Mouse (Mus musculus) stomach, postnatal 0 days (tissue): ENCODE measurements around the gene Flt4. TPM values are rescaled to one million over a fixed set of nuclear protein-coding genes. Genes with fewer than 3 reads are reported as not detected.

Experiments used
- ATAC-seq: fragments of 200-750 bp; cut with Nextera tagmentation; 2 replicates; pipeline ENCODE4 v1.8.0; 2017; ENCODE audit not compliant: low FRiP score, low TSS enrichment
- DNase-seq: peaks from one replicate; pipeline ENCODE4 v3.0.0-alpha.2; 2016; ENCODE audit warnings: low spot score
- H3K27ac ChIP-seq: fragments of 300-500 bp; sonication (generic); replicated peaks from 2 replicates; pipeline ENCODE4 v1.5.1; 2014; ENCODE audit warnings: mild to moderate bottlenecking, control low read depth
- H3K27me3 ChIP-seq: fragments of 300-500 bp; sonication (generic); 2 replicates; pipeline ENCODE4 v1.6.1; 2014; ENCODE audit warnings: low read length; ENCODE audit not compliant: control insufficient read depth, insufficient read depth
- H3K36me3 ChIP-seq: fragments of 300-500 bp; sonication (generic); 2 replicates; pipeline ENCODE4 v1.6.1; 2014; ENCODE audit warnings: low read length, mixed read lengths; ENCODE audit not compliant: control insufficient read depth, insufficient read depth
- H3K4me1 ChIP-seq: fragments of 300-500 bp; sonication (generic); replicated peaks from 2 replicates; pipeline ENCODE4 v1.6.1; 2014; ENCODE audit warnings: antibody characterized with exemption; ENCODE audit not compliant: control insufficient read depth, insufficient read depth
- H3K4me2 ChIP-seq: fragments of 300-500 bp; sonication (generic); replicated peaks from 2 replicates; pipeline ENCODE4 v1.6.1; 2014; ENCODE audit warnings: low read depth, mild to moderate bottlenecking, control low read depth, moderate library complexity
- H3K4me3 ChIP-seq: fragments of 300-500 bp; sonication (generic); 2 replicates; pipeline ENCODE4 v1.5.1; 2014; ENCODE audit warnings: low read depth, low read length, control low read depth
- H3K9ac ChIP-seq: fragments of 300-500 bp; sonication (generic); 2 replicates; pipeline ENCODE4 v1.6.1; 2014; ENCODE audit warnings: mild to moderate bottlenecking, low read length, control low read depth, mixed read lengths
- H3K9me3 ChIP-seq: fragments of 300-500 bp; sonication (generic); 2 replicates; pipeline ENCODE4 v1.6.1; 2016; ENCODE audit warnings: low read length; ENCODE audit not compliant: control insufficient read depth
- CTCF ChIP-seq: IDR thresholded peaks from 2 replicates; pipeline ENCODE4 v1.5.1; 2016; ENCODE audit warnings: antibody characterized with exemption, low read depth, mild to moderate bottlenecking, moderate library complexity
- EP300 ChIP-seq: optimal IDR thresholded peaks from 2 replicates; pipeline ENCODE3; 2016; ENCODE audit warnings: antibody characterized with exemption
- WGBS: fragments of 180-500 bp; shearing (Covaris S2); extraction: QIAGEN DNeasy Blood & Tissue Kit; methylation state at CpG from one replicate; pipeline ENCODE4 v1.1.7; 2014; 5-methylcytosine and 5-hydroxymethylcytosine counted together
- polyA plus RNA-seq: library from polyadenylated mRNA; unstranded; fragments of >200 nt; fragmentation: Nextera tagmentation; extraction: Ambion mirVana; gene quantifications from 2 replicates; pipeline ENCODE4 v1.2.1, GENCODE M21; 2015

Flt4 gene
- polyA plus RNA-seq, 1 experiment from 2014 or later, result 1.5 TPM

DNA sequence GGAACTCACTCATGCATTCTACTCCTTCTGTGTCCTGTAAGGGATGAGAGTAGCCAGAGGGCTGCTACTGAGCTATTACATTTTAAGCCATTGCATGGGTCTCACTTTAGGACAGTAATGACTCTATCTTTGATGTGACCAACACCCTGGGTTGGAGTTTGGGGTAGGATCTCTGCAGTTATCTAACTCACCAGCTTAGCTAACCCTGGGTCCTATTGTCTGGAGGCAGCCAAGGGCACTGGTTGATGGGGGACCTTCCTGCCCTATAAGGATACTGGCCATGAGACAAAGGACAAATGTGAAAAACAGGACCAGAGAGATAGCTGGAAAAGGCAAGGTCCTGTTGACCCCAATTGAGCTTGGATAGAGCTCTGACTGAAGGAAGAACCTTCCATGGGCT, 46.4 kb downstream of the Flt4 start:
- Histone ChIP-seq H3K36me3 (no peaks in the 10 kb centered on the region), H3K9me3 (0 out of 2 replicates have a peak, but pooled peaks cover 2% of the 10 kb centered on the region), H3K27ac (no peak overlapping the region), H3K27me3 (no peaks in the 10 kb centered on the region), H3K4me3 (no peak overlapping the region), H3K4me2 (no peak overlapping the region), H3K9ac (no peak overlapping the region), H3K4me1 (no peaks in the 10 kb centered on the region)
- TF ChIP-seq CTCF (no peak), EP300 (no peak)
- DNase-seq (no peak), ATAC-seq (no peak)

DNA sequence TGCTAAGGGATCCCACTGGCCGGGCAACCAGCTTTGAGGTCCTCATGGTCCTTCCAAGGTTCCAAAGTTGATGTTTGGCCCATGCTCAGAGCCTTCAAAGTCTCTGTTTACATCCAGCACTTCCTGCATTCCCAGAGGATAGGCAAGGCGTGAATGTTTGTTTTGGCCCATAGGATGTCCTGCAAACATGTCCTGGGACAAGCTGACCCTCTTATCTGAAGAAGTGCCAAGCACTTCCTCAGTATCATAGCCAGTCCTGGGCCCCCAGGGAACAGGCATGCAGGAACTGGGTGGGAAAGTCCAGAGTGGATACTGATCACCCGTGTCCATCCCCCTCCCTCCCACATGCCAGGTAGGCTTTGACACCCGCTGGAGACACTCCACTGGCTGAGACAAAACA, 49.0 kb downstream of the Flt4 start:
- Histone ChIP-seq H3K36me3 (no peaks in the 10 kb centered on the region), H3K27me3 (no peaks in the 10 kb centered on the region), H3K4me2 (no peak overlapping the region), H3K4me3 (no peak overlapping the region), H3K9ac (no peak overlapping the region), H3K4me1 (no peaks in the 10 kb centered on the region), H3K9me3 (0 out of 2 replicates have a peak, but pooled peaks cover 2% of the 10 kb centered on the region), H3K27ac (no peak overlapping the region)
- 62% methylated on average over 4 of the region's 4 CpGs for WGBS
- no peak for ATAC-seq
- DNase-seq, result no peak
- TF ChIP-seq EP300, result no peak

DNA sequence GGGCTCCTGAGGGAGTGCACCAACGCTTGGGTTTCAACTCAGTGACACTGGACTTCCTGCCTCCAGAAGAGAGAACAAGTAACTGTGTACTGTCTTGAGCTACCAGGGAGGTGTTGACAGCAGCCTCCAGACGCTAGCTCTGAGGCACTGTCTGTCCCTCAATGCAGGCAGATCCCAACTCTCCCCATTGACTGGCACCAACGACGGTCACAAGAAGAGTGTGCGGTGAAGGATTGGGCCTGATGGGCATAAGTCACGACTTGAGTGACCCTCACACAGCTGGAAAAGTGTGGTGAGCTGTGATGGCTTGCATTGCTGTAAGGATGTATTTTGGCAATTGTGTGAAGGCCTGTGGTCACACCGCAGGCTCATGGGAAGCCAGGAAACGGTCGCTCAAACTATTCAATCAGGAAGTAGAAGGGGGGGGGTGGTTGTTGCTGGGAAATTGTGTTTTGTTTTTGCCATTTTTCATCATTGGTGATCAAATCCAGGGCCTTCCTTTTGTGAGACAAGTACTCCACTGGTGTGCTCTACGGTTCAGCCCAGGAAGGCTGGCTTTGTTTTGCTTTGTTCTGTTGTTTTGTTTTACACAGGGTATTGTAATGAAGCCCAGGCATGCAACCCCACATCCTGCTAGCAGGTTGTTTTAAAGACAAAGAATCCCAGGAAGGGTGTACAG, 49.9 kb downstream of the Flt4 start:
- Histone ChIP-seq H3K36me3 (no peaks in the 10 kb centered on the region), H3K9me3 (0 out of 2 replicates have a peak, but pooled peaks cover 2% of the 10 kb centered on the region), H3K4me3 (no peak overlapping the region), H3K4me2 (no peak overlapping the region), H3K4me1 (no peaks in the 10 kb centered on the region), H3K27me3 (no peaks in the 10 kb centered on the region), H3K9ac (no peak overlapping the region), H3K27ac (no peak overlapping the region)
- DNase-seq, result no peak
- ATAC-seq, result no peak
- WGBS, result 70% methylated on average over 10 of the region's 10 CpGs
- no peak for TF ChIP-seq EP300
- no peak for TF ChIP-seq CTCF

DNA sequence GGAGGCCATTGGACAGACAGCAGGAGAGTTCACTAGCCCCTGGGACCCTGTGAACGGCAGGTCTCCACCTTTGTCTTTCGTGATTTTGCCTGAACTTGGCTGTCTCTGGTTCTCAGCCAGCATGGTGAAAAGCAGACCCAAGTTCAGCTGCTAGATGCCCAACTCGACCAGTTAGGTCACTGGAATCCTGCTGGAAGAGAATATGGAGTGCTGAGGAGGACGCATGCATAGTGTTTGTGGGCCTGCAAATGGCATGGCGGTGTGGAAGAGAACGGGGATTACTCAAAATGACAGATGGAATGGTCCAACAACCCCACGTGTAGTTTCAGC, 50.4 kb downstream of the Flt4 start:
- H3K4me1 ChIP-seq, result no peaks in the 10 kb centered on the region
- no peak overlapping the region for H3K4me2 ChIP-seq
- no peak for ATAC-seq
- DNase-seq, result no peak
- H3K9me3 ChIP-seq, result 0 out of 2 replicates have a peak, but pooled peaks cover under 1% of the 10 kb centered on the region
- H3K4me3 ChIP-seq, result no peak overlapping the region
- no peak overlapping the region for H3K9ac ChIP-seq
- no peak overlapping the region for H3K27ac ChIP-seq
- no peaks in the 10 kb centered on the region for H3K36me3 ChIP-seq
- 70% methylated on average over 7 of the region's 7 CpGs for whole genome bisulfite sequencing
- H3K27me3 ChIP-seq, result no peaks in the 10 kb centered on the region
- TF ChIP-seq CTCF (no peak), EP300 (no peak)

DNA sequence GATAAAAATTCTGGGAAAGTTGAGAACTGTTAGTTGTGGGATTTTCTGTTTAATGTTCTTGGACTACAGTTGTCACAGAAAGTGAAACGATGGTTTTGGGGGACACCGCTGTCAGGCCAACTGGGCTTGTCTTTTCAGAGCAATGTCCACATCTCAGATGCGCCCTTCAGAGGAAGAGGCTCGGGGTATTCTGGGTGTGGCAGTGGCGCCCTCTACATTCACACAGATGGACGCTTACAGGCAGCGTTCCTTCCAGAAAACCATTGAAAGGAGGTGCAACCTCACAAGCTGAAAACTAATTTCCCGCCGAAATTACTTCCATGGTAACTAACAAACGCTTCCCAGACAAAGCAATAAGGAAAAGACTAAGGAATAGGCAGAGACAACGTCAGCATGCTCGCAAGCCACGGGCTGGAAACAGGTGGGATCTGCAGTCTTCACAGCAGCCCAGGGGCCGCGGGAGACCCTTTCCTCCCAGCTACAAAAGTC, 53.3 kb downstream of the Flt4 start:
- TF ChIP-seq CTCF, result peak; percentile 24; the same call in 1 of the 2 replicates
- no peak for TF ChIP-seq EP300
- ATAC-seq (no peak), DNase-seq (no peak)
- Histone ChIP-seq H3K4me1 (no peaks in the 10 kb centered on the region), H3K27ac (no peak overlapping the region), H3K4me3 (no peak overlapping the region), H3K4me2 (no peak overlapping the region), H3K36me3 (no peaks in the 10 kb centered on the region), H3K27me3 (no peaks in the 10 kb centered on the region), H3K9ac (no peak overlapping the region), H3K9me3 (no peaks in the 10 kb centered on the region)
- WGBS, result 57% methylated on average over 15 of the region's 15 CpGs

DNA sequence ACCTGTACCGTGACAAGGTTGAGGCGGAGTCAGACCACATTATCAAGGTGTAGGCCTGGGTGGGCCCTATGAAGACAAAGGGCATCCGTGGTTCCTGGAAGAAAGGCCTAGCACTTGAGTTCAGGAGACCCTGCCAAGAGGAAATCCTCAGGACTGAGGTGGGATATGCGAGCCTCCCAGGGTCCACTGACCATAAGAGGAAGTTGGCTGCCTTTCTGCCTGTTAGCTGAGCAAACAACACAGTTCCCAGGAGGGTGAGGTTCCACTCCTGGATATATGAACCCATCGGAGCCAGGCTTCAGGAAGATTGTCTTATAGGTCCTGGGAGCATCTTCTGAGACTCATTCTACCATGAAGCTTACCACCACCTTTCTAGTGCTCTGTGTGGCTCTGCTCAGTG, 54.2 kb downstream of the Flt4 start, which contains the start of gene Scgb3a1:
Gene Scgb3a1 (plus strand): TSS at position 301 of the 400 bp plus-strand sequence.
- Histone ChIP-seq H3K4me3 (no peak within 1 kb of the TSS), H3K36me3 (no peaks in the 10 kb centered on the region), H3K9me3 (no peaks in the 10 kb centered on the region), H3K4me1 (no peaks in the 10 kb centered on the region), H3K9ac (no peak within 1 kb of the TSS), H3K4me2 (no peak within 1 kb of the TSS), H3K27ac (no peak within 1 kb of the TSS), H3K27me3 (no peaks in the 10 kb centered on the region)
- no peak for ATAC-seq
- WGBS, result 58% methylated on average over 5 of the region's 5 CpGs
- TF ChIP-seq CTCF (no peak), EP300 (no peak)
- DNase-seq, result no peak
